Mouse (Mus musculus) limb, embryonic 14.5 days (tissue): ENCODE results near the gene Pex10. TPM values are rescaled to one million over a fixed set of nuclear protein-coding genes. Genes with fewer than 3 reads are reported as not detected.

Experiments
- ATAC-seq: fragments of 200-750 bp; cut with Nextera tagmentation; 2 replicates; pipeline ENCODE4 v1.8.0; 2017; ENCODE audit warnings: low read depth, moderate number of reproducible peaks, moderate TSS enrichment; ENCODE audit not compliant: low FRiP score
- DNase-seq: peaks from one replicate; pipeline ENCODE4 v3.0.0-alpha.2; 2015; ENCODE audit warnings: low spot score
- H3K27ac ChIP-seq: fragments of 300-500 bp; sonication (generic); replicated peaks from 2 replicates; pipeline ENCODE4 v1.5.1; 2014; ENCODE audit warnings: low read depth, mild to moderate bottlenecking, low read length, moderate library complexity, mixed read lengths
- H3K27me3 ChIP-seq: fragments of 300-500 bp; sonication (generic); 2 replicates; pipeline ENCODE4 v1.6.1; 2014; ENCODE audit warnings: low read length, mixed read lengths; ENCODE audit not compliant: control insufficient read depth, insufficient read depth
- H3K36me3 ChIP-seq: fragments of 300-500 bp; sonication (generic); 2 replicates; pipeline ENCODE4 v1.6.1; 2014; ENCODE audit warnings: mild to moderate bottlenecking, low read length, moderate library complexity, mixed read lengths; ENCODE audit not compliant: control insufficient read depth, insufficient read depth
- H3K4me1 ChIP-seq: fragments of 300-500 bp; sonication (generic); 2 replicates; pipeline ENCODE4 v1.6.1; 2014; ENCODE audit warnings: antibody characterized with exemption, low read length, mixed read lengths; ENCODE audit not compliant: control insufficient read depth, insufficient read depth
- H3K4me2 ChIP-seq: fragments of 300-500 bp; sonication (generic); replicated peaks from 2 replicates; pipeline ENCODE4 v1.6.1; 2014; ENCODE audit warnings: low read depth, mild to moderate bottlenecking, low read length, moderate library complexity; ENCODE audit not compliant: severe bottlenecking
- H3K4me3 ChIP-seq: fragments of 300-500 bp; sonication (generic); replicated peaks from 2 replicates; pipeline ENCODE4 v1.5.1; 2014; ENCODE audit warnings: low read length
- H3K9ac ChIP-seq: fragments of 300-500 bp; sonication (generic); 2 replicates; pipeline ENCODE4 v1.6.1; 2014; ENCODE audit warnings: mild to moderate bottlenecking, low read depth, low read length, moderate library complexity; ENCODE audit not compliant: severe bottlenecking
- H3K9me3 ChIP-seq: fragments of 300-500 bp; sonication (generic); 2 replicates; pipeline ENCODE4 v1.6.1; 2016; ENCODE audit warnings: low read length; ENCODE audit not compliant: control insufficient read depth
- POLR2A ChIP-seq: fragments of 200-500 bp; IDR thresholded peaks from 2 replicates; pipeline ENCODE4 v1.8.0; 2012; ENCODE audit warnings: inconsistent platforms, mild to moderate bottlenecking, moderate library complexity, borderline replicate concordance; ENCODE audit not compliant: insufficient read depth, insufficient read length; ENCODE audit errors: extremely low read depth
- WGBS: fragments of 180-500 bp; shearing (Covaris S2); extraction: QIAGEN DNeasy Blood & Tissue Kit; methylation state at CpG from one replicate; pipeline ENCODE4 v1.1.7; 2014; 5-methylcytosine and 5-hydroxymethylcytosine counted together
- polyA plus RNA-seq, 2 experiments: library from polyadenylated mRNA; depleted of rRNA in 1 of 2; stranded (reverse) in 1 of 2; unstranded in 1 of 2; fragments of >200 nt; fragmentation: Nextera tagmentation in 1 of 2; extraction: Ambion mirVana in 1 of 2; gene quantifications; 2 replicates each; pipeline versions ENCODE4 v1.2.1 to v1.2.3; 2012 to 2014

Gene Pex10
- polyA plus RNA-seq, 2 experiments, result 6.7 to 24.4 TPM

GRCm38 (mm10) chr4:155064474-155064873 is 2.3 kb upstream of the Pex10 start:
- DNase-seq (no peak), ATAC-seq (no peak)
- Histone ChIP-seq H3K4me3 (no peak overlapping the region), H3K9ac (no peak overlapping the region), H3K4me1 (peaks cover 12% of the 10 kb centered on the region), H3K9me3 (no peaks in the 10 kb centered on the region), H3K27me3 (no peaks in the 10 kb centered on the region), H3K4me2 (no peak overlapping the region), H3K27ac (0 out of 2 replicates have a peak overlapping the region, but pooled peaks have one; percentile 26), H3K36me3 (peaks cover 13% of the 10 kb centered on the region)
- 50% methylated on average over 2 of the region's 2 CpGs for WGBS
- no peak for TF ChIP-seq POLR2A

DNA sequence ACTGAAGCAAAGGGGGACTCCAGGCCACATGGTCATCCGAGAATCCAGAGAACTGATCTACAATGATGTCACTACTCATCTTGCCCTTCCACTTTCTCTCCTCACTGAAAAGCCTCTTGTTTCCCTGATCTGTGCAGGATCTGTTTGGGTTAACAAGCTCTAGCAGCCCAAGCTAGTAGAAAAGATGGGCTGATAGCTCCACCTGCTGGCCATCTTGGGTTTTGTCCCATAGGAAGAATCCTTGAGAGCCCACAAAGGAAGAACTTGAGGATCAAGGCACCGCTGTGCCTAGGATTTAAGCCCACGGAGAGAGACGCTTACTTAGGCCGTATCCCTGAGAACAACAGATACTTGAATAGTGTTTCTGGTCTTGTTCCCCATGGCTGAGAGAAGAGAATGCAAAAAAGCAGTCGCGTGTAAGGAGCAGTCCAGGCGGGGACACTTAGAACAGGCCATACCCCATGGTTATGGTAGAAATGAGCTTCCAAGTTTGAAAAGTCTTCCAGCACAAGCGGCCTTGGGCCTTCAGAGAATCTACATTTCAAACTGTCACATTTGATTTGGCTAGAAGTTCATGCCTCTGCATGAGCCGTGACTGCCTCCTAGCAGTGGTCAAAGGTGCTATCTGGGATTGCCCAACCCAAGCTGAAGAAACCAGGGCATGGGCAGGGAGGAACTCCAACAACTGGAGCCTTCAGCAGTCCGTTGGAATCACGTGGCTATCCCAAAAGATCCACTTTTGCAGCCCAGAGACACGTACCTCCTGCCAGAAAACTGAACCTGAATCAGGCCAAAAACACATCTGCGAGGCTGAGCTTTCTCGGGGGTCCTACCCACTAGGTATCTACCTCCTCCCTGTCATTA is 614 bp upstream of the Pex10 start:
- peak overlapping the region; percentile 77 for H3K4me3 ChIP-seq
- TF ChIP-seq POLR2A, result no peak
- no peaks in the 10 kb centered on the region for H3K27me3 ChIP-seq
- H3K4me1 ChIP-seq, result peaks cover 12% of the 10 kb centered on the region
- H3K36me3 ChIP-seq, result peaks cover 31% of the 10 kb centered on the region
- peak overlapping the region; percentile 44 for H3K27ac ChIP-seq
- ATAC-seq, result peak; percentile 71
- H3K4me2 ChIP-seq, result peak overlapping the region; percentile 86
- 3% methylated on average over 15 of the region's 15 CpGs for WGBS
- H3K9me3 ChIP-seq, result no peaks in the 10 kb centered on the region
- no peak overlapping the region for H3K9ac ChIP-seq
- peak; percentile 99 for DNase-seq

DNA sequence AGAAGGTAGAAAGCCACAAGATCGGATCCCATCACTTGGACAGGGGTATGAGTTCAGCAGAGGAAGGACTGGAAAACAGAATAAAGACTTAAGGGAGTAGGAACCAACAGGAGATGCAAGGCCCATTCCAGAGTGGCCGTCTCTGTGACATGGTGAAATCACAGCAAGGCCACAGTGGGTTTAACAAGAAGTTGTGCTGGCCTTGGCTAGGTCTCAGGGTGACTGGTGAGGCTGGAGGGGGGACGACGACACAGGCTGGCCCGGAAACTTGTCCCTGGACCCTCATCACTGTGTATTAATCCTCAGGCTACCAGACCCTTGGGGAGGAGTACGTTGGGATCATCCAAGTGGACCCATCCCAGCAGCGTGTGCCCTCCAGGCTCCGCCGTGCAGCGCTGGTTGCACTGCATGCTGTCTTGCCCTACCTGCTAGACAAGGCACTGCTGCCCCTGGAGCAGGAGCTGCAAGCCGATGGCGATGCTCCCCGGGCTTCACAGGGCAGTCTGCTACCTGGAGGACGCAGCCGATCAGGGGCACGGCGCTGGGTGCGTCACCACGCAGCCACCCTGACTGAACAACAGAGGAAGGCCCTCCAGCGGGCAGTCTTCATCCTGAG is 1.6 kb downstream of the Pex10 start:
- H3K9me3 ChIP-seq, result no peaks in the 10 kb centered on the region
- no peak for DNase-seq
- peaks cover 50% of the 10 kb centered on the region for H3K36me3 ChIP-seq
- H3K9ac ChIP-seq, result no peak overlapping the region
- no peak overlapping the region for H3K27ac ChIP-seq
- TF ChIP-seq POLR2A, result no peak
- no peak for ATAC-seq
- WGBS, result 94% methylated on average over 20 of the region's 20 CpGs
- no peaks in the 10 kb centered on the region for H3K27me3 ChIP-seq
- no peak overlapping the region for H3K4me3 ChIP-seq
- H3K4me2 ChIP-seq, result no peak overlapping the region; the same call in 1 of the 2 replicates
- H3K4me1 ChIP-seq, result peaks cover 12% of the 10 kb centered on the region

- no peak overlapping the region for H3K27ac ChIP-seq
- H3K9ac ChIP-seq, result no peak overlapping the region
- no peak overlapping the region for H3K4me2 ChIP-seq
- H3K36me3 ChIP-seq, result peaks cover 57% of the 10 kb centered on the region
- no peak for ATAC-seq
- peaks cover 12% of the 10 kb centered on the region for H3K4me1 ChIP-seq
- TF ChIP-seq POLR2A, result no peak
- no peaks in the 10 kb centered on the region for H3K9me3 ChIP-seq
- 84% methylated on average over 6 of the region's 6 CpGs for WGBS
- no peak overlapping the region for H3K4me3 ChIP-seq
- no peaks in the 10 kb centered on the region for H3K27me3 ChIP-seq
- no peak for DNase-seq
Observed at GRCm38 (mm10) chr4:155069191-155069590, 2.4 kb downstream of the Pex10 start.

- WGBS, result 94% methylated on average over 13 of the region's 13 CpGs
- Histone ChIP-seq H3K9ac (no peak overlapping the region), H3K9me3 (no peaks in the 10 kb centered on the region), H3K27ac (no peak overlapping the region), H3K4me2 (no peak overlapping the region), H3K36me3 (peaks cover 68% of the 10 kb centered on the region), H3K4me1 (peaks cover 12% of the 10 kb centered on the region), H3K4me3 (no peak overlapping the region), H3K27me3 (no peaks in the 10 kb centered on the region)
- TF ChIP-seq POLR2A, result no peak
- DNase-seq, result no peak
- no peak for ATAC-seq
Observed at GRCm38 (mm10) chr4:155070199-155070598, 3.4 kb downstream of the Pex10 start.
